Mouse (Mus musculus): ENCODE results near the gene Klhl26. TPM values are rescaled to one million over a fixed set of nuclear protein-coding genes. Genes with fewer than 3 reads are reported as not detected.

Klhl26 gene
- polyA plus RNA-seq, 1 experiment, result 32.5 TPM

DNA sequence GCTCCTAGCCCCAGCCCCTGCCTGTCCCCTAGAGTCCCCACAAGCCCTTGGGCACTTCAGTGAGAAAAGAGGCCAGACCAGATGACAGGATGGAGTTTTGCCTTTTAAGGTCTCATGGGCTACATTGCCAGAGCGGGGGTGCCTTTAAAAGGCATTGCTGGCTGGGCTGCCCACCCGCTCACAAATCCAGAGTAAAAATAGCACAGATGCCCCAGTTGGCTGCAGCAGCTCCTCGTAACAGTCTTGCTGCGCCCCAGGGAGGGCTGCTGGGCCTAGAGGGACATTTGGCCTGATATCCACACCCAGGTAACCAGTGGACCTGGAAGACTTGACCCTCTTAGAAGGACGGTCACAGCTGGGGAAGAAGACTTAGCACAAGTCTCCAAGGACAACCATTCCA is 22.9 kb downstream of the Klhl26 start:
- no peak overlapping the region for H3ac ChIP-seq (ENCODE audit: control insufficient read depth, insufficient read length)
- TF ChIP-seq USF1 (IDR thresholded peaks at IDR 0.05; ENCODE audit: low read depth), result no peak
- no peak for TF ChIP-seq MYOD1 (IDR thresholded peaks at IDR 0.05; ENCODE audit: control insufficient read depth in 1 of 3, insufficient read length in 2 of 3, low read depth in 2 of 3)
- no peak for TF ChIP-seq E2F4 (IDR thresholded peaks at IDR 0.05; ENCODE audit: insufficient read depth)
- TF ChIP-seq POLR2AphosphoS2 (IDR thresholded peaks at IDR 0.05; ENCODE audit: insufficient read length, low read depth), result no peak
- no peak for TF ChIP-seq SRF (IDR thresholded peaks at IDR 0.05; ENCODE audit: control insufficient read depth, insufficient read length, low read depth)
- TF ChIP-seq MAX (IDR thresholded peaks at IDR 0.05; ENCODE audit: low read depth), result no peak
- TF ChIP-seq REST (IDR thresholded peaks at IDR 0.05; ENCODE audit: insufficient read depth, insufficient read length), result no peak
- no peak for TF ChIP-seq POLR2A (IDR thresholded peaks at IDR 0.05; ENCODE audit: insufficient read length, low read depth)
- no peak for TF ChIP-seq TCF12 (IDR thresholded peaks at IDR 0.05; ENCODE audit: insufficient read depth, poor library complexity, severe bottlenecking)
- TF ChIP-seq TCF3 (IDR thresholded peaks at IDR 0.05; ENCODE audit: insufficient read length, low read depth), result no peak
- no peak for TF ChIP-seq MYOG (IDR thresholded peaks at IDR 0.05; ENCODE audit: control insufficient read depth in 1 of 3, insufficient read depth in 1 of 3, insufficient read length in 2 of 3, low read depth in 2 of 3)
- no peak for TF ChIP-seq CEBPB (IDR thresholded peaks at IDR 0.05; ENCODE audit: insufficient read depth, poor library complexity, severe bottlenecking)
- H3K36me3 ChIP-seq (ENCODE audit: control insufficient read depth, insufficient read depth), result no peaks in the 10 kb centered on the region
- no peaks in the 10 kb centered on the region for H3K27me3 ChIP-seq (ENCODE audit: control insufficient read depth, insufficient read depth, insufficient read length)
- H3K4me3 ChIP-seq, result no peak overlapping the region
- H3K79me2 ChIP-seq (ENCODE audit: control insufficient read depth, insufficient read depth), result peaks cover 13% of the 10 kb centered on the region
- H3K4me2 ChIP-seq (ENCODE audit: low read depth), result no peak overlapping the region

- no peak overlapping the region for H3K4me3 ChIP-seq
- no peak overlapping the region for H3ac ChIP-seq (ENCODE audit: control insufficient read depth, insufficient read length)
- no peak overlapping the region for H3K4me2 ChIP-seq (ENCODE audit: low read depth)
- H3K36me3 ChIP-seq (ENCODE audit: control insufficient read depth, insufficient read depth), result no peaks in the 10 kb centered on the region
- TF ChIP-seq MYOG (IDR thresholded peaks at IDR 0.05; ENCODE audit: control insufficient read depth in 1 of 3, insufficient read depth in 1 of 3, insufficient read length in 2 of 3, low read depth in 2 of 3) (no peak), POLR2AphosphoS2 (IDR thresholded peaks at IDR 0.05; ENCODE audit: insufficient read length, low read depth) (peak; percentile 43)
- no peaks in the 10 kb centered on the region for H3K27me3 ChIP-seq (ENCODE audit: control insufficient read depth, insufficient read depth, insufficient read length)
- peaks cover 6% of the 10 kb centered on the region for H3K79me2 ChIP-seq (ENCODE audit: control insufficient read depth, insufficient read depth)
Observed at GRCm38 (mm10) chr8:70452196-70452966, 24.4 kb downstream of the Klhl26 start.

DNA sequence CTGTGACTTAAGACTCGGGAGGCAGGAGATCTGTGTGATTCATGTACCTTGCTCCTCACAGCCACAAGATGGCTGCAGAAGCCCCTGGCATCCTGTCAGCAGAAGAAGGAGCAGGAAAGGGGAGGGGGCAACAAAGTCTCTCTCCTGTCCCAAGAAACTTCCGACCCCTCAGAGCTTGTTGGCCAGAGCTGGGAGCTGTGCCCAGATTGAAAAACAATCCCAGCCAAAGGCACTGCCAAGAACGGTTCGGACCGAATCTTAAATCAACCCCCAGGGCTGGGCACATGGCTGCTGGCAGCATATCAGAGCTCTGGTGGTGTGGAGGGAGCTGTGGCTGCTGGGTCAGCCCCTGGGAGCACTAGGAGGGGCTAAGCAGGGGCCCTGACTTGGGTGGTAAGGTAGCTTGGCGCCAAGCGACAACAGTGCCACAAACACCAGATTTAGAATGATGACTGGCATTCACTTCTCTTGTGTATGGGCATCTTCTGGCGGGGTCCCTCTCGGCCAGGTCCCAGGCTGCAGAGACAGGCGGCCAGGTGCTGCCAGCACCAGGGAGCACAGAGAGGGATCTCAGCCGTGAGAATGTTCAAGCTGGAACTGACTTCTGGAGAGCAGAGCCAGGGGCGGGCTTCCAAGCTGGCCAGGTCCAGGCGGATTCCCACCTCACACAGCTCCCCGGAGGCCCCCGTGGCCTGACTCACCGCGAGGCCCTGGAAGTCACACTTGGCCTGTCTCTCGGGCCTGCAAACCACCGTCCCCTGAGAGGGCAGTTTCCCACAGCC is 28.9 kb downstream of the Klhl26 start:
- H3K4me2 ChIP-seq (ENCODE audit: low read depth), result no peak overlapping the region
- no peak overlapping the region for H3ac ChIP-seq (ENCODE audit: control insufficient read depth, insufficient read length)
- no peak for TF ChIP-seq REST (IDR thresholded peaks at IDR 0.05; ENCODE audit: insufficient read depth, insufficient read length)
- no peak for TF ChIP-seq SRF (IDR thresholded peaks at IDR 0.05; ENCODE audit: control insufficient read depth, insufficient read length, low read depth)
- no peak for TF ChIP-seq CEBPB (IDR thresholded peaks at IDR 0.05; ENCODE audit: insufficient read depth, poor library complexity, severe bottlenecking)
- no peak for TF ChIP-seq MYOG (IDR thresholded peaks at IDR 0.05; ENCODE audit: control insufficient read depth in 1 of 3, insufficient read depth in 1 of 3, insufficient read length in 2 of 3, low read depth in 2 of 3)
- no peak for TF ChIP-seq POLR2AphosphoS2 (IDR thresholded peaks at IDR 0.05; ENCODE audit: insufficient read length, low read depth)
- TF ChIP-seq POLR2A (IDR thresholded peaks at IDR 0.05; ENCODE audit: insufficient read length, low read depth), result no peak
- TF ChIP-seq TCF12 (IDR thresholded peaks at IDR 0.05; ENCODE audit: insufficient read depth, poor library complexity, severe bottlenecking), result no peak
- no peak for TF ChIP-seq USF1 (IDR thresholded peaks at IDR 0.05; ENCODE audit: low read depth)
- TF ChIP-seq E2F4 (IDR thresholded peaks at IDR 0.05; ENCODE audit: insufficient read depth), result no peak
- no peak for TF ChIP-seq MAX (IDR thresholded peaks at IDR 0.05; ENCODE audit: low read depth)
- TF ChIP-seq MYOD1 (IDR thresholded peaks at IDR 0.05; ENCODE audit: control insufficient read depth in 1 of 3, insufficient read length in 2 of 3, low read depth in 2 of 3), result no peak
- no peak for TF ChIP-seq TCF3 (IDR thresholded peaks at IDR 0.05; ENCODE audit: insufficient read length, low read depth)
- H3K36me3 ChIP-seq (ENCODE audit: control insufficient read depth, insufficient read depth), result no peaks in the 10 kb centered on the region
- no peak overlapping the region for H3K4me3 ChIP-seq
- no peaks in the 10 kb centered on the region for H3K79me2 ChIP-seq (ENCODE audit: control insufficient read depth, insufficient read depth)
- no peaks in the 10 kb centered on the region for H3K27me3 ChIP-seq (ENCODE audit: control insufficient read depth, insufficient read depth, insufficient read length)

DNA sequence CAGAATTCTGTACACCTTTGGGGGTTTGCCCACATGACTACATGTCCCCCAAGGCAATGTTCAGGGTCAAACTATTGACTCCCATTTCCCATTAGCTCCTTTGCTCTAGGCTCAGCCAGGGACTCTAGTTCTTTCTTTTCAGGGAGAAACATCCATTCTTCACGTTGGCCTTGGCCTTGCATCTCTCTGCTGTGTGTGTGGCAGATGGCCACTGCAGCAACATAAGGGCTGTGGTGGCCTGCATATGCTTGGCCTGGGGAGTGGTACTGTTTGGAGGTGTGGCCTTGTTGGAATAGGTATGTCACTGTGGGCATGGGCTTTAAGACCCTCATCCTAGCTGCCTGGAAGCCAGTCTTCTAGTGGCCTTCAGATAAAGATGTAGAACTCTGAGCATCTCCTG is 30.8 kb downstream of the Klhl26 start:
- no peaks in the 10 kb centered on the region for H3K27me3 ChIP-seq (ENCODE audit: control insufficient read depth, insufficient read depth, insufficient read length)
- H3K4me3 ChIP-seq, result no peak overlapping the region
- H3K79me2 ChIP-seq (ENCODE audit: control insufficient read depth, insufficient read depth), result no peaks in the 10 kb centered on the region
- H3K4me2 ChIP-seq (ENCODE audit: low read depth), result no peak overlapping the region
- no peak overlapping the region for H3ac ChIP-seq (ENCODE audit: control insufficient read depth, insufficient read length)
- TF ChIP-seq POLR2A (IDR thresholded peaks at IDR 0.05; ENCODE audit: insufficient read length, low read depth), result no peak
- peak; percentile 22 for TF ChIP-seq POLR2AphosphoS2 (IDR thresholded peaks at IDR 0.05; ENCODE audit: insufficient read length, low read depth)
- no peaks in the 10 kb centered on the region for H3K36me3 ChIP-seq (ENCODE audit: control insufficient read depth, insufficient read depth)

DNA sequence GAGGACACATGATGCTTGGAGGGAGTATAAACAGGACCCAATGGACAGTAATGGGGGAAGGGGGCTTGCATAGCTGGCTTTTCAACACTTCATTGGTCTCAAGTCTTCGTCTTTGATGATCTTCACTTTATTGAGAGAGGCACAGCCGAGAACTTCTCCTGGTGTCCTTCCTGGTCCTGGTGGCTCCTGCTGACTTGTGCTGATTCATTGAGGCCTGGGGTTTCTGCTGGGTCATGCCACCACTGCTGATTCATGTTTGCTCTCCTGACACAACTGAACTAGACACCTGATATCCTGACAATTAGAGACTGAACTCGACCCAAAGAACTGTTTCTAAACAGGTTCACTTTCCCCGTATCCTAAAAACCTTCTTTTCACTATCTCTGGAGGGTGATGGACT is 33.4 kb downstream of the Klhl26 start:
- H3K27me3 ChIP-seq (ENCODE audit: control insufficient read depth, insufficient read depth, insufficient read length), result no peaks in the 10 kb centered on the region
- H3K36me3 ChIP-seq (ENCODE audit: control insufficient read depth, insufficient read depth), result no peaks in the 10 kb centered on the region
- TF ChIP-seq POLR2AphosphoS2 (IDR thresholded peaks at IDR 0.05; ENCODE audit: insufficient read length, low read depth), result no peak
- peaks cover 8% of the 10 kb centered on the region for H3K79me2 ChIP-seq (ENCODE audit: control insufficient read depth, insufficient read depth)
- no peak overlapping the region for H3ac ChIP-seq (ENCODE audit: control insufficient read depth, insufficient read length)
- H3K4me2 ChIP-seq (ENCODE audit: low read depth), result no peak overlapping the region
- no peak overlapping the region for H3K4me3 ChIP-seq

All from myocyte (in vitro differentiated cells).